Mouse (Mus musculus): ENCODE measurements at regions not wholly inside any gene's neighbourhood (a gene's known extent, or its start where the extent isn't known, plus 50 kb on each side); places are given as distances from the start of the nearest gene placed in this dataset.

GRCm38 (mm10) chr15:61365511-61365910 is 442.7 kb upstream of the A1bg start:
- no peaks in the 10 kb centered on the region for H3K4me1 ChIP-seq (replicated peaks; ENCODE audit: control insufficient read depth, insufficient read depth, low read length)
- no peak overlapping the region for H3K4me3 ChIP-seq (ENCODE audit: control insufficient read depth, insufficient read depth, low read length)
- no peak overlapping the region for H3K27ac ChIP-seq (ENCODE audit: control insufficient read depth, insufficient read depth, low read length)
- WGBS: 98% methylated on average over 5 of the region's 5 CpGs
- DNase-seq: no peak
- H3K27me3 ChIP-seq (ENCODE audit: control insufficient read depth, insufficient read depth, low read length): no peaks in the 10 kb centered on the region
- no peaks in the 10 kb centered on the region for H3K36me3 ChIP-seq (ENCODE audit: control insufficient read depth, insufficient read depth, low read length)
- no peak for TF ChIP-seq CTCF (IDR thresholded peaks at IDR 0.05; ENCODE audit: borderline replicate concordance, control insufficient read depth, extremely low read depth, insufficient read depth, low read length, poor library complexity)
- TF ChIP-seq POLR2A (IDR thresholded peaks at IDR 0.05; ENCODE audit: control insufficient read depth, extremely low read depth, insufficient read depth, low read length, poor library complexity): no peak

- Histone ChIP-seq H3K4me1 (replicated peaks; ENCODE audit: control insufficient read depth, insufficient read depth, low read length) (no peaks in the 10 kb centered on the region), H3K36me3 (ENCODE audit: control insufficient read depth, insufficient read depth, low read length) (no peaks in the 10 kb centered on the region)
- TF ChIP-seq CTCF (IDR thresholded peaks at IDR 0.05; ENCODE audit: borderline replicate concordance, control insufficient read depth, extremely low read depth, insufficient read depth, low read length, poor library complexity) (no peak), POLR2A (IDR thresholded peaks at IDR 0.05; ENCODE audit: control insufficient read depth, extremely low read depth, insufficient read depth, low read length, poor library complexity) (no peak)
Observed at GRCm38 (mm10) chr15:61364461-61364860, 441.6 kb upstream of the A1bg start.

GRCm38 (mm10) chr15:61361254-61361653 is 438.4 kb upstream of the A1bg start:
- 88% methylated on average over 3 of the region's 3 CpGs for WGBS
- TF ChIP-seq CTCF (IDR thresholded peaks at IDR 0.05; ENCODE audit: borderline replicate concordance, control insufficient read depth, extremely low read depth, insufficient read depth, low read length, poor library complexity) (no peak), POLR2A (IDR thresholded peaks at IDR 0.05; ENCODE audit: control insufficient read depth, extremely low read depth, insufficient read depth, low read length, poor library complexity) (no peak)

More at GRCm38 (mm10) chr15:61364461-61364860, 441.6 kb upstream of the A1bg start:
- Histone ChIP-seq H3K27me3 (ENCODE audit: control insufficient read depth, insufficient read depth, low read length) (no peaks in the 10 kb centered on the region), H3K27ac (ENCODE audit: control insufficient read depth, insufficient read depth, low read length) (no peak overlapping the region), H3K4me3 (ENCODE audit: control insufficient read depth, insufficient read depth, low read length) (no peak overlapping the region)
- DNase-seq: no peak
- 93% methylated on average over 2 of the region's 2 CpGs for WGBS

GRCm38 (mm10) chr15:61355344-61355743 is 432.5 kb upstream of the A1bg start:
- Histone ChIP-seq H3K27me3 (ENCODE audit: control insufficient read depth, insufficient read depth, low read length) (no peaks in the 10 kb centered on the region), H3K27ac (ENCODE audit: control insufficient read depth, insufficient read depth, low read length) (no peak overlapping the region), H3K4me1 (replicated peaks; ENCODE audit: control insufficient read depth, insufficient read depth, low read length) (no peaks in the 10 kb centered on the region; the same call in 1 of the 2 replicates), H3K36me3 (ENCODE audit: control insufficient read depth, insufficient read depth, low read length) (no peaks in the 10 kb centered on the region), H3K4me3 (ENCODE audit: control insufficient read depth, insufficient read depth, low read length) (no peak overlapping the region)
- no peak for TF ChIP-seq POLR2A (IDR thresholded peaks at IDR 0.05; ENCODE audit: control insufficient read depth, extremely low read depth, insufficient read depth, low read length, poor library complexity)
- TF ChIP-seq CTCF (IDR thresholded peaks at IDR 0.05; ENCODE audit: borderline replicate concordance, control insufficient read depth, extremely low read depth, insufficient read depth, low read length, poor library complexity): no peak
- DNase-seq: no peak

More at GRCm38 (mm10) chr15:61361254-61361653, 438.4 kb upstream of the A1bg start:
- Histone ChIP-seq H3K36me3 (ENCODE audit: control insufficient read depth, insufficient read depth, low read length) (no peaks in the 10 kb centered on the region), H3K27ac (ENCODE audit: control insufficient read depth, insufficient read depth, low read length) (no peak overlapping the region), H3K4me1 (replicated peaks; ENCODE audit: control insufficient read depth, insufficient read depth, low read length) (no peaks in the 10 kb centered on the region), H3K4me3 (ENCODE audit: control insufficient read depth, insufficient read depth, low read length) (no peak overlapping the region), H3K27me3 (ENCODE audit: control insufficient read depth, insufficient read depth, low read length) (no peaks in the 10 kb centered on the region)
- DNase-seq: no peak

- H3K27ac ChIP-seq (ENCODE audit: control insufficient read depth, insufficient read depth, low read length): no peak overlapping the region
- TF ChIP-seq CTCF (IDR thresholded peaks at IDR 0.05; ENCODE audit: borderline replicate concordance, control insufficient read depth, extremely low read depth, insufficient read depth, low read length, poor library complexity): no peak
- TF ChIP-seq POLR2A (IDR thresholded peaks at IDR 0.05; ENCODE audit: control insufficient read depth, extremely low read depth, insufficient read depth, low read length, poor library complexity): no peak
- WGBS: 79% methylated on average over 5 of the region's 5 CpGs
- no peaks in the 10 kb centered on the region for H3K36me3 ChIP-seq (ENCODE audit: control insufficient read depth, insufficient read depth, low read length)
- no peak overlapping the region for H3K4me3 ChIP-seq (ENCODE audit: control insufficient read depth, insufficient read depth, low read length)
- no peaks in the 10 kb centered on the region; the same call in 1 of the 2 replicates for H3K4me1 ChIP-seq (replicated peaks; ENCODE audit: control insufficient read depth, insufficient read depth, low read length)
- no peaks in the 10 kb centered on the region for H3K27me3 ChIP-seq (ENCODE audit: control insufficient read depth, insufficient read depth, low read length)
- peak; percentile 2 for DNase-seq
Observed at GRCm38 (mm10) chr15:61351729-61352342, 429.0 kb upstream of the A1bg start.

GRCm38 (mm10) chr15:61345101-61345500 is 422.3 kb upstream of the A1bg start:
- 92% methylated on average over 4 of the region's 4 CpGs for WGBS
- Histone ChIP-seq H3K27me3 (ENCODE audit: control insufficient read depth, insufficient read depth, low read length) (no peaks in the 10 kb centered on the region), H3K4me1 (replicated peaks; ENCODE audit: control insufficient read depth, insufficient read depth, low read length) (no peaks in the 10 kb centered on the region), H3K4me3 (ENCODE audit: control insufficient read depth, insufficient read depth, low read length) (no peak overlapping the region), H3K27ac (ENCODE audit: control insufficient read depth, insufficient read depth, low read length) (no peak overlapping the region), H3K36me3 (ENCODE audit: control insufficient read depth, insufficient read depth, low read length) (no peaks in the 10 kb centered on the region)
- DNase-seq: no peak
- TF ChIP-seq CTCF (IDR thresholded peaks at IDR 0.05; ENCODE audit: borderline replicate concordance, control insufficient read depth, extremely low read depth, insufficient read depth, low read length, poor library complexity) (no peak), POLR2A (IDR thresholded peaks at IDR 0.05; ENCODE audit: control insufficient read depth, extremely low read depth, insufficient read depth, low read length, poor library complexity) (no peak)

- no peak for TF ChIP-seq POLR2A (IDR thresholded peaks at IDR 0.05; ENCODE audit: control insufficient read depth, extremely low read depth, insufficient read depth, low read length, poor library complexity)
- TF ChIP-seq CTCF (IDR thresholded peaks at IDR 0.05; ENCODE audit: borderline replicate concordance, control insufficient read depth, extremely low read depth, insufficient read depth, low read length, poor library complexity): no peak
- Histone ChIP-seq H3K4me1 (replicated peaks; ENCODE audit: control insufficient read depth, insufficient read depth, low read length) (no peaks in the 10 kb centered on the region), H3K27ac (ENCODE audit: control insufficient read depth, insufficient read depth, low read length) (no peak overlapping the region), H3K4me3 (ENCODE audit: control insufficient read depth, insufficient read depth, low read length) (no peak overlapping the region), H3K27me3 (ENCODE audit: control insufficient read depth, insufficient read depth, low read length) (no peaks in the 10 kb centered on the region), H3K36me3 (ENCODE audit: control insufficient read depth, insufficient read depth, low read length) (no peaks in the 10 kb centered on the region)
- DNase-seq: no peak
- WGBS: 98% methylated on average over 1 of the region's 1 CpGs
Observed at GRCm38 (mm10) chr15:61342618-61343017, 419.8 kb upstream of the A1bg start.
